Mouse (Mus musculus): ENCODE measurements at regions not wholly inside any gene's neighbourhood (a gene's known extent, or its start where the extent isn't known, plus 50 kb on each side); places are given as distances from the start of the nearest gene placed in this dataset.

- TF ChIP-seq GATA2 (IDR thresholded peaks at IDR 0.05; ENCODE audit: borderline replicate concordance, low read depth, low read length), result no peak
- TF ChIP-seq CTCF (IDR thresholded peaks at IDR 0.05; ENCODE audit: low read depth, low read length), result no peak
- no peak for TF ChIP-seq POLR2AphosphoS5 (IDR thresholded peaks at IDR 0.05; ENCODE audit: insufficient replicate concordance, low read depth, low read length)
- TF ChIP-seq GATA1 (IDR thresholded peaks at IDR 0.05; ENCODE audit: borderline replicate concordance, low read length), result no peak
- TF ChIP-seq TAL1 (conservative IDR thresholded peaks at IDR 0.05; ENCODE audit: low read depth, low read length), result no peak
- H3K27me3 ChIP-seq (ENCODE audit: insufficient read depth, low read length), result no peaks in the 10 kb centered on the region
- H3K36me3 ChIP-seq (replicated peaks), result no peaks in the 10 kb centered on the region
- no peaks in the 10 kb centered on the region for H3K4me1 ChIP-seq (ENCODE audit: insufficient read depth, low read depth, low read length)
- DNase-seq (ENCODE audit: low spot score), result no peak
- ATAC-seq (ENCODE audit: extremely low read depth, insufficient number of reproducible peaks, low FRiP score, poor library complexity, severe bottlenecking), result no peak
- peaks cover 16% of the 10 kb centered on the region for H3K9me3 ChIP-seq (replicated peaks)
- no peak overlapping the region for H3K4me3 ChIP-seq (ENCODE audit: low read depth, low read length)
Observed at GRCm38 (mm10) chr14:86159151-86159550, 981.9 kb downstream of the Diaph3 start.

GRCm38 (mm10) chr14:86154688-86155087 lies 986.3 kb downstream of the Diaph3 start:
- TF ChIP-seq POLR2AphosphoS5 (IDR thresholded peaks at IDR 0.05; ENCODE audit: insufficient replicate concordance, low read depth, low read length) (no peak), GATA1 (IDR thresholded peaks at IDR 0.05; ENCODE audit: borderline replicate concordance, low read length) (no peak), GATA2 (IDR thresholded peaks at IDR 0.05; ENCODE audit: borderline replicate concordance, low read depth, low read length) (no peak), CTCF (IDR thresholded peaks at IDR 0.05; ENCODE audit: low read depth, low read length) (no peak), TAL1 (conservative IDR thresholded peaks at IDR 0.05; ENCODE audit: low read depth, low read length) (no peak)
- H3K4me3 ChIP-seq (ENCODE audit: low read depth, low read length), result no peak overlapping the region
- no peaks in the 10 kb centered on the region for H3K27me3 ChIP-seq (ENCODE audit: insufficient read depth, low read length)
- ATAC-seq (ENCODE audit: extremely low read depth, insufficient number of reproducible peaks, low FRiP score, poor library complexity, severe bottlenecking), result no peak
- H3K4me1 ChIP-seq (ENCODE audit: insufficient read depth, low read depth, low read length), result no peaks in the 10 kb centered on the region
- no peak for DNase-seq (ENCODE audit: low spot score)
- no peaks in the 10 kb centered on the region for H3K36me3 ChIP-seq (replicated peaks)
- peaks cover 13% of the 10 kb centered on the region for H3K9me3 ChIP-seq (replicated peaks)

- H3K36me3 ChIP-seq (replicated peaks), result no peaks in the 10 kb centered on the region
- no peak overlapping the region for H3K4me3 ChIP-seq (ENCODE audit: low read depth, low read length)
- TF ChIP-seq CTCF (IDR thresholded peaks at IDR 0.05; ENCODE audit: low read depth, low read length) (no peak), GATA1 (IDR thresholded peaks at IDR 0.05; ENCODE audit: borderline replicate concordance, low read length) (no peak), TAL1 (conservative IDR thresholded peaks at IDR 0.05; ENCODE audit: low read depth, low read length) (no peak), POLR2AphosphoS5 (IDR thresholded peaks at IDR 0.05; ENCODE audit: insufficient replicate concordance, low read depth, low read length) (no peak), GATA2 (IDR thresholded peaks at IDR 0.05; ENCODE audit: borderline replicate concordance, low read depth, low read length) (no peak)
- no peak for DNase-seq (ENCODE audit: low spot score)
- no peak for ATAC-seq (ENCODE audit: extremely low read depth, insufficient number of reproducible peaks, low FRiP score, poor library complexity, severe bottlenecking)
- H3K27me3 ChIP-seq (ENCODE audit: insufficient read depth, low read length), result no peaks in the 10 kb centered on the region
- no peaks in the 10 kb centered on the region for H3K4me1 ChIP-seq (ENCODE audit: insufficient read depth, low read depth, low read length)
- peaks cover 14% of the 10 kb centered on the region for H3K9me3 ChIP-seq (replicated peaks)
Observed at GRCm38 (mm10) chr14:86151276-86151675, 989.8 kb downstream of the Diaph3 start.

- Histone ChIP-seq H3K4me3 (ENCODE audit: low read depth, low read length) (no peak overlapping the region), H3K36me3 (replicated peaks) (no peaks in the 10 kb centered on the region), H3K27me3 (ENCODE audit: insufficient read depth, low read length) (no peaks in the 10 kb centered on the region), H3K9me3 (replicated peaks) (peaks cover 14% of the 10 kb centered on the region), H3K4me1 (ENCODE audit: insufficient read depth, low read depth, low read length) (no peaks in the 10 kb centered on the region)
- no peak for ATAC-seq (ENCODE audit: extremely low read depth, insufficient number of reproducible peaks, low FRiP score, poor library complexity, severe bottlenecking)
- DNase-seq (ENCODE audit: low spot score), result no peak
- TF ChIP-seq TAL1 (conservative IDR thresholded peaks at IDR 0.05; ENCODE audit: low read depth, low read length) (no peak), CTCF (IDR thresholded peaks at IDR 0.05; ENCODE audit: low read depth, low read length) (no peak), POLR2AphosphoS5 (IDR thresholded peaks at IDR 0.05; ENCODE audit: insufficient replicate concordance, low read depth, low read length) (no peak), GATA2 (IDR thresholded peaks at IDR 0.05; ENCODE audit: borderline replicate concordance, low read depth, low read length) (no peak), GATA1 (IDR thresholded peaks at IDR 0.05; ENCODE audit: borderline replicate concordance, low read length) (no peak)
Observed at GRCm38 (mm10) chr14:86150329-86150866, 990.6 kb downstream of the Diaph3 start.

- ATAC-seq (ENCODE audit: extremely low read depth, insufficient number of reproducible peaks, low FRiP score, poor library complexity, severe bottlenecking), result no peak
- Histone ChIP-seq H3K36me3 (replicated peaks) (no peaks in the 10 kb centered on the region), H3K4me1 (ENCODE audit: insufficient read depth, low read depth, low read length) (no peaks in the 10 kb centered on the region), H3K4me3 (ENCODE audit: low read depth, low read length) (no peak overlapping the region), H3K9me3 (replicated peaks) (peaks cover 10% of the 10 kb centered on the region), H3K27me3 (ENCODE audit: insufficient read depth, low read length) (no peaks in the 10 kb centered on the region)
- DNase-seq (ENCODE audit: low spot score), result no peak
- TF ChIP-seq CTCF (IDR thresholded peaks at IDR 0.05; ENCODE audit: low read depth, low read length) (no peak), GATA2 (IDR thresholded peaks at IDR 0.05; ENCODE audit: borderline replicate concordance, low read depth, low read length) (no peak), TAL1 (conservative IDR thresholded peaks at IDR 0.05; ENCODE audit: low read depth, low read length) (no peak), GATA1 (IDR thresholded peaks at IDR 0.05; ENCODE audit: borderline replicate concordance, low read length) (no peak), POLR2AphosphoS5 (IDR thresholded peaks at IDR 0.05; ENCODE audit: insufficient replicate concordance, low read depth, low read length) (no peak)
Observed at GRCm38 (mm10) chr14:86115254-86116057, 1025.6 kb downstream of the Diaph3 start.

GRCm38 (mm10) chr14:86101497-86101896 lies 1039.5 kb downstream of the Diaph3 start:
- H3K4me1 ChIP-seq (ENCODE audit: insufficient read depth, low read depth, low read length), result no peaks in the 10 kb centered on the region
- ATAC-seq (ENCODE audit: extremely low read depth, insufficient number of reproducible peaks, low FRiP score, poor library complexity, severe bottlenecking) (no peak), DNase-seq (ENCODE audit: low spot score) (no peak)
- H3K27me3 ChIP-seq (ENCODE audit: insufficient read depth, low read length), result no peaks in the 10 kb centered on the region
- H3K9me3 ChIP-seq (replicated peaks), result no peaks in the 10 kb centered on the region; the same call in 1 of the 2 replicates
- TF ChIP-seq POLR2AphosphoS5 (IDR thresholded peaks at IDR 0.05; ENCODE audit: insufficient replicate concordance, low read depth, low read length) (no peak), GATA1 (IDR thresholded peaks at IDR 0.05; ENCODE audit: borderline replicate concordance, low read length) (no peak), TAL1 (conservative IDR thresholded peaks at IDR 0.05; ENCODE audit: low read depth, low read length) (no peak), GATA2 (IDR thresholded peaks at IDR 0.05; ENCODE audit: borderline replicate concordance, low read depth, low read length) (no peak), CTCF (IDR thresholded peaks at IDR 0.05; ENCODE audit: low read depth, low read length) (no peak)
- no peaks in the 10 kb centered on the region for H3K36me3 ChIP-seq (replicated peaks)
- no peak overlapping the region for H3K4me3 ChIP-seq (ENCODE audit: low read depth, low read length)
